Mouse (Mus musculus) bone marrow, adult 2 months (tissue): Measurements from ENCODE around the gene Pard3b. TPM values are rescaled to one million over a fixed set of nuclear protein-coding genes. Genes with fewer than 3 reads are reported as not detected.

Experiments used
- H3K27ac ChIP-seq: fragments of 200-500 bp; 2 replicates; pipeline ENCODE4 v1.5.1; 2012; ENCODE audit warnings: low read depth, mild to moderate bottlenecking, control low read depth, inconsistent platforms, low read length; ENCODE audit not compliant: control insufficient read depth, poor library complexity, insufficient read depth
- H3K4me1 ChIP-seq: fragments of 200-500 bp; 2 replicates; pipeline ENCODE4 v1.6.1; 2011; ENCODE audit warnings: low read length; ENCODE audit not compliant: control insufficient read depth, insufficient read depth
- H3K4me3 ChIP-seq: fragments of 200-500 bp; replicated peaks from 2 replicates; pipeline ENCODE3; 2011; ENCODE audit warnings: mild to moderate bottlenecking, low read depth, low read length, control low read depth; ENCODE audit not compliant: control insufficient read depth
- CTCF ChIP-seq: fragments of 200-500 bp; IDR thresholded peaks from 2 replicates; pipeline ENCODE4 v1.5.1; 2011; ENCODE audit warnings: low read length, control low read depth; ENCODE audit not compliant: control insufficient read depth, insufficient read depth
- POLR2A ChIP-seq: fragments of 200-500 bp; IDR thresholded peaks from 2 replicates; pipeline ENCODE4 v1.6.1; 2011; ENCODE audit warnings: low read depth, mild to moderate bottlenecking, control low read depth, low read length, borderline replicate concordance; ENCODE audit not compliant: control insufficient read depth
- WGBS: fragments of 180-500 bp; shearing (Covaris S2); methylation state at CpG from one replicate; pipeline ENCODE4 v1.1.7; 2018; 5-methylcytosine and 5-hydroxymethylcytosine counted together
- polyA plus RNA-seq: library from polyadenylated mRNA; stranded (reverse); fragments of >200 nt; gene quantifications from 2 replicates; pipeline ENCODE4 v1.2.4, GENCODE M21; 2011; ENCODE audit warnings: low replicate concordance; ENCODE audit not compliant: missing spikeins, insufficient read depth, insufficient read length

Pard3b gene
- polyA plus RNA-seq, 1 experiment: 9.7 TPM

GRCm38 (mm10) chr1:62348371-62348770, 709.7 kb downstream of the Pard3b start:
- TF ChIP-seq CTCF: no peak
- TF ChIP-seq POLR2A: no peak
- 86% methylated on average over 4 of the region's 4 CpGs for WGBS
- no peak overlapping the region for H3K27ac ChIP-seq
- no peak overlapping the region for H3K4me3 ChIP-seq
- no peaks in the 10 kb centered on the region for H3K4me1 ChIP-seq

- H3K4me3 ChIP-seq: no peak overlapping the region
- no peaks in the 10 kb centered on the region for H3K4me1 ChIP-seq
- no peak for TF ChIP-seq CTCF
- TF ChIP-seq POLR2A: no peak
- no peak overlapping the region for H3K27ac ChIP-seq
- WGBS: 80% methylated on average over 4 of the region's 4 CpGs
Measured at GRCm38 (mm10) chr1:62355496-62355895, 716.9 kb downstream of the Pard3b start.

- 84% methylated on average over 7 of the region's 7 CpGs for WGBS
- Histone ChIP-seq H3K4me3 (no peak overlapping the region), H3K27ac (no peak overlapping the region), H3K4me1 (no peaks in the 10 kb centered on the region)
- TF ChIP-seq POLR2A: no peak
- TF ChIP-seq CTCF: no peak
Measured at GRCm38 (mm10) chr1:62374427-62375050, 735.9 kb downstream of the Pard3b start.

GRCm38 (mm10) chr1:62378335-62378734, 739.7 kb downstream of the Pard3b start:
- no peak overlapping the region for H3K4me3 ChIP-seq
- 84% methylated on average over 4 of the region's 4 CpGs for WGBS
- TF ChIP-seq POLR2A (no peak), CTCF (no peak)
- no peak overlapping the region for H3K27ac ChIP-seq
- H3K4me1 ChIP-seq: no peaks in the 10 kb centered on the region

GRCm38 (mm10) chr1:62382807-62383514, 744.3 kb downstream of the Pard3b start:
- TF ChIP-seq POLR2A (no peak), CTCF (no peak)

GRCm38 (mm10) chr1:62384241-62384640, 745.6 kb downstream of the Pard3b start:
- WGBS: 85% methylated on average over 1 of the region's 1 CpGs
- Histone ChIP-seq H3K27ac (no peak overlapping the region), H3K4me1 (no peaks in the 10 kb centered on the region), H3K4me3 (no peak overlapping the region)
- TF ChIP-seq CTCF (no peak), POLR2A (no peak)

More at GRCm38 (mm10) chr1:62382807-62383514, 744.3 kb downstream of the Pard3b start:
- Histone ChIP-seq H3K27ac (no peak overlapping the region), H3K4me3 (no peak overlapping the region), H3K4me1 (no peaks in the 10 kb centered on the region)
- WGBS: 74% methylated on average over 14 of the region's 14 CpGs

- Histone ChIP-seq H3K27ac (no peak overlapping the region), H3K4me1 (peaks cover 2% of the 10 kb centered on the region; the same call in 1 of the 2 replicates), H3K4me3 (no peak overlapping the region)
- TF ChIP-seq POLR2A: no peak
- TF ChIP-seq CTCF: no peak
- WGBS: 73% methylated on average over 4 of the region's 4 CpGs
Measured at GRCm38 (mm10) chr1:62388013-62388412, 749.4 kb downstream of the Pard3b start.

GRCm38 (mm10) chr1:62392863-62393262, 754.2 kb downstream of the Pard3b start:
- Histone ChIP-seq H3K4me3 (no peak overlapping the region), H3K27ac (no peak overlapping the region), H3K4me1 (peaks cover 4% of the 10 kb centered on the region; the same call in 1 of the 2 replicates)
- no peak for TF ChIP-seq POLR2A
- TF ChIP-seq CTCF: no peak
- 12% methylated on average over 4 of the region's 4 CpGs for WGBS
